Mouse (Mus musculus): Measurements from ENCODE around the gene Cers3. TPM values are rescaled to one million over a fixed set of nuclear protein-coding genes. Genes with fewer than 3 reads are reported as not detected.

Gene Cers3
- total RNA-seq, 2 experiments from 2014 or later = not detected

Other genes with a start within 250 kb of the Cers3 start
- gene Asb7, start 53.9 kb upstream of the Cers3 start, total RNA-seq (2015; ENCODE audit: low replicate concordance) = 3.1 and 7.7 TPM in 2 replicates
- gene Asb7, start 53.9 kb upstream of the Cers3 start, total RNA-seq (2017; ENCODE audit: low replicate concordance) = 3.6 and 4.5 TPM in 2 replicates
- 4.8 and 21.5 TPM in 2 replicates for gene Lins1, start 53.6 kb upstream of the Cers3 start, total RNA-seq (2015; ENCODE audit: low replicate concordance)
- gene Lins1, start 53.6 kb upstream of the Cers3 start, total RNA-seq (2017; ENCODE audit: low replicate concordance) = 3.1 and 6.3 TPM in 2 replicates
- gene Adamts17, start 96.2 kb downstream of the Cers3 start, total RNA-seq (2015; ENCODE audit: low replicate concordance) = not detected in 2 replicates
- gene Adamts17, start 96.2 kb downstream of the Cers3 start, total RNA-seq (2017; ENCODE audit: low replicate concordance) = not detected in 2 replicates